Mouse (Mus musculus): ENCODE results near the gene Psmb6. TPM values are rescaled to one million over a fixed set of nuclear protein-coding genes. Genes with fewer than 3 reads are reported as not detected.

Psmb6 gene
- polyA plus RNA-seq, 1 experiment: 658 TPM

DNA sequence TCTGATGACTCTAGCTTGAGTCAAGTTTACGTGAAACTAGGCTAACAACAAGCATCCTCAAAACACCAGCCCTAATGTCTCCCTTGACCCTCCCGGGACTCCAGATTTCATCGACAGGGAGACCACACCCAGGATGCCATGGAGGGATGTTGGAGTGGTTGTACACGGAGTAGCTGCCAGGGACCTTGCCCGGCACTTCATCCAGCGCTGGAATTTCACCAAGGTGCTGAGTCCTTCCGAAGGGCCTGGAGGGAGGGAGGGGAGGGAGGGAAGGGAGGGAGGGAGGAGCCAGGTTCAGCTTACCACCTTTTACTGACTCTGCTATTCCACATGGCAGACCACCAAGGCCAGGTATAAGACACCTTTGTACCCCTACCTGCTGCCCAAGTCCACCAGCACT is 28.8 kb downstream of the Psmb6 start:
- TF ChIP-seq MYOG (IDR thresholded peaks at IDR 0.05; ENCODE audit: control insufficient read depth, extremely low read depth, insufficient read length) (no peak), CTCF (IDR thresholded peaks at IDR 0.05; ENCODE audit: control insufficient read depth, insufficient read depth, insufficient read length) (no peak), MAX (IDR thresholded peaks at IDR 0.05) (no peak), FOSL1 (IDR thresholded peaks at IDR 0.05; ENCODE audit: insufficient read depth, low read length, poor library complexity, severe bottlenecking) (no peak), CEBPB (IDR thresholded peaks at IDR 0.05; ENCODE audit: low read depth) (no peak), MYOD1 (IDR thresholded peaks at IDR 0.05; ENCODE audit: control insufficient read depth, insufficient read length, low read depth) (no peak), USF1 (IDR thresholded peaks at IDR 0.05; ENCODE audit: low read depth) (no peak)
- Histone ChIP-seq H3K79me3 (ENCODE audit: low read depth) (no peaks in the 10 kb centered on the region), H3K4me3 (ENCODE audit: insufficient read depth, poor library complexity, severe bottlenecking) (no peak overlapping the region), H3K79me2 (ENCODE audit: control insufficient read depth, insufficient read depth) (no peaks in the 10 kb centered on the region), H3K36me3 (ENCODE audit: control insufficient read depth, insufficient read depth) (peaks cover 6% of the 10 kb centered on the region), H3ac (ENCODE audit: control insufficient read depth, insufficient read length, low read depth) (no peak overlapping the region), H3K27me3 (ENCODE audit: control insufficient read depth, insufficient read depth, insufficient read length) (no peaks in the 10 kb centered on the region)

DNA sequence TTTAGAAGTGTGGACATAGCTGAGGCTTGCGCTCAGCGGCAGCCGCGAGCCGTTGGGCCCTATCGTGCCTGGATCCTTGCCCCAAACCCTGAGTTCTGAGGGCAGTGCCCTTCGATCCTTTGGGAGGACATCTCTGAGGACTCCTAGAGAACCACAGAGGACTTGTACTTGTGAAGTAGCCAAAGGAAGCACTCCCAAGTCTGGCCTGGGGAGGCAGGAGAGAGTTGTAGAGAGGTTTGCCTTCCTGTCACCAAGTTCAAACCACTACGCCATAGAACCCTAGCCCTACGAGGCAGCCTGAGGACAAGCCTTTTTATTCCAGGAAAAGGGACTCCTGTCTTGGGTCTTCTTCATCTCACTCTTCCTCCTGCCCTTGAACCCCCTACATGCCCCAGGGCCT is 32.4 kb downstream of the Psmb6 start:
- Histone ChIP-seq H3K27me3 (ENCODE audit: control insufficient read depth, insufficient read depth, insufficient read length) (no peaks in the 10 kb centered on the region), H3ac (ENCODE audit: control insufficient read depth, insufficient read length, low read depth) (no peak overlapping the region), H3K79me2 (ENCODE audit: control insufficient read depth, insufficient read depth) (no peaks in the 10 kb centered on the region), H3K79me3 (ENCODE audit: low read depth) (no peaks in the 10 kb centered on the region), H3K36me3 (ENCODE audit: control insufficient read depth, insufficient read depth) (peaks cover 6% of the 10 kb centered on the region), H3K4me3 (ENCODE audit: insufficient read depth, poor library complexity, severe bottlenecking) (no peak overlapping the region)
- no peak for TF ChIP-seq MYOD1 (IDR thresholded peaks at IDR 0.05; ENCODE audit: control insufficient read depth, insufficient read length, low read depth)
- TF ChIP-seq MAX (IDR thresholded peaks at IDR 0.05): no peak
- no peak for TF ChIP-seq CEBPB (IDR thresholded peaks at IDR 0.05; ENCODE audit: low read depth)
- TF ChIP-seq MYOG (IDR thresholded peaks at IDR 0.05; ENCODE audit: control insufficient read depth, extremely low read depth, insufficient read length): no peak
- TF ChIP-seq USF1 (IDR thresholded peaks at IDR 0.05; ENCODE audit: low read depth): no peak
- no peak for TF ChIP-seq CTCF (IDR thresholded peaks at IDR 0.05; ENCODE audit: control insufficient read depth, insufficient read depth, insufficient read length)
- no peak for TF ChIP-seq FOSL1 (IDR thresholded peaks at IDR 0.05; ENCODE audit: insufficient read depth, low read length, poor library complexity, severe bottlenecking)

DNA sequence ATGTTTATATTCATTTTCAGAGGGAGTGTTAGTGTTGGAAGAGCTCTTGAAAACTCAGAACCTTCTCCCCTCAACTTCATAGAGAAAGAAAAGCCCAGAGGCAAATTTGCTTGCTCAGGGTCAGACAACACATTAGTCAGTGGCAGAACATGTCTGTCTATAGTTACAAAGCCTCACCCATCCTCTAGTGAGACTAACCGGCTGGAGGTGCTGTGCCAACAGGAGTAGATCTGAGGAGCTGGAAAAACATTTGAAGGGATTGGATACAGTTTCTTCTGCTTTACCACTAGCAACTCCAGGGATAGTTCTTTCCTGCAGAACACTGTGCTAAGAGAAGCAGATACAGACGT is 36.7 kb downstream of the Psmb6 start:
- H3ac ChIP-seq (ENCODE audit: control insufficient read depth, insufficient read length, low read depth): peak overlapping the region; percentile 80
- peak overlapping the region; percentile 90 for H3K4me3 ChIP-seq (ENCODE audit: insufficient read depth, poor library complexity, severe bottlenecking)
- peaks cover 38% of the 10 kb centered on the region for H3K79me3 ChIP-seq (ENCODE audit: low read depth)
- H3K27me3 ChIP-seq (ENCODE audit: control insufficient read depth, insufficient read depth, insufficient read length): no peaks in the 10 kb centered on the region
- peaks cover 8% of the 10 kb centered on the region for H3K36me3 ChIP-seq (ENCODE audit: control insufficient read depth, insufficient read depth)
- no peak for TF ChIP-seq MYOG (IDR thresholded peaks at IDR 0.05; ENCODE audit: control insufficient read depth, extremely low read depth, insufficient read length)
- no peak for TF ChIP-seq CTCF (IDR thresholded peaks at IDR 0.05; ENCODE audit: control insufficient read depth, insufficient read depth, insufficient read length)
- TF ChIP-seq USF1 (IDR thresholded peaks at IDR 0.05; ENCODE audit: low read depth): no peak
- TF ChIP-seq CEBPB (IDR thresholded peaks at IDR 0.05; ENCODE audit: low read depth): no peak
- TF ChIP-seq FOSL1 (IDR thresholded peaks at IDR 0.05; ENCODE audit: insufficient read depth, low read length, poor library complexity, severe bottlenecking): no peak
- no peak for TF ChIP-seq MAX (IDR thresholded peaks at IDR 0.05)
- no peak for TF ChIP-seq MYOD1 (IDR thresholded peaks at IDR 0.05; ENCODE audit: control insufficient read depth, insufficient read length, low read depth)
- H3K79me2 ChIP-seq (ENCODE audit: control insufficient read depth, insufficient read depth): peaks cover 41% of the 10 kb centered on the region

- peaks cover 46% of the 10 kb centered on the region for H3K79me2 ChIP-seq (ENCODE audit: control insufficient read depth, insufficient read depth)
- TF ChIP-seq USF1 (IDR thresholded peaks at IDR 0.05; ENCODE audit: low read depth) (peak; percentile 83), MYOG (IDR thresholded peaks at IDR 0.05; ENCODE audit: control insufficient read depth, extremely low read depth, insufficient read length) (no peak), CEBPB (IDR thresholded peaks at IDR 0.05; ENCODE audit: low read depth) (no peak), CTCF (IDR thresholded peaks at IDR 0.05; ENCODE audit: control insufficient read depth, insufficient read depth, insufficient read length) (no peak), MAX (IDR thresholded peaks at IDR 0.05) (peak; percentile 61), FOSL1 (IDR thresholded peaks at IDR 0.05; ENCODE audit: insufficient read depth, low read length, poor library complexity, severe bottlenecking) (no peak), MYOD1 (IDR thresholded peaks at IDR 0.05; ENCODE audit: control insufficient read depth, insufficient read length, low read depth) (no peak)
- no peaks in the 10 kb centered on the region for H3K27me3 ChIP-seq (ENCODE audit: control insufficient read depth, insufficient read depth, insufficient read length)
- peak within 1 kb of the TSS; percentile 80 for H3ac ChIP-seq (ENCODE audit: control insufficient read depth, insufficient read length, low read depth)
- peaks cover 5% of the 10 kb centered on the region for H3K36me3 ChIP-seq (ENCODE audit: control insufficient read depth, insufficient read depth)
- peak within 1 kb of the TSS; percentile 90 for H3K4me3 ChIP-seq (ENCODE audit: insufficient read depth, poor library complexity, severe bottlenecking)
- H3K79me3 ChIP-seq (ENCODE audit: low read depth): peaks cover 42% of the 10 kb centered on the region
These were observed 37.3 kb downstream of the Psmb6 start, which contains the start of gene Mink1 for GRCm38 (mm10) chr11:70562287-70562994. TSS of gene Mink1 (plus strand) at chr11:70562881.

DNA sequence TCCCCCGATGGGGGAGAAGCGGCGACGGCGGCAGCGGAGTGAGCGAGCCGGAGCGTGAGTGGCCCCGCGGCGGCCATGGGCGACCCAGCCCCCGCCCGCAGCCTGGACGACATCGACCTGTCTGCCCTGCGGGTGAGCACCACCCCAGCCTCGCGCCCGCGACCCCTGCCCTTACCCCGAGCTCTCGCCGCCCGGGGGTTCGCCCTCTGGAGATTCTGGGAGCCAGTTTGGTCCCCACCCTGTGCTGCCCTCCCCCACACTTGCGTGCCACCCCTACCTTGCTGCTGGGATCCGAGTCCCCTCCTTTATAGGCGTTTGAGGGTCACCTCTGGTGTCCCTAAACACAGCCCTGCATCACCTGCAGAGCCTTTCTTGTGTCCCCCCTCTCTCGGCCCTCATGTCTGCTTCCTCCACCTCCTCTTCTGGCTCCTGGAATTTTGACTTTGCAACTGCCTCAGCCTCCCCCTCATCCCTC is 37.9 kb downstream of the Psmb6 start:
- TF ChIP-seq CTCF (IDR thresholded peaks at IDR 0.05; ENCODE audit: control insufficient read depth, insufficient read depth, insufficient read length): no peak
- TF ChIP-seq USF1 (IDR thresholded peaks at IDR 0.05; ENCODE audit: low read depth): no peak
- no peak for TF ChIP-seq MYOG (IDR thresholded peaks at IDR 0.05; ENCODE audit: control insufficient read depth, extremely low read depth, insufficient read length)
- TF ChIP-seq FOSL1 (IDR thresholded peaks at IDR 0.05; ENCODE audit: insufficient read depth, low read length, poor library complexity, severe bottlenecking): no peak
- TF ChIP-seq CEBPB (IDR thresholded peaks at IDR 0.05; ENCODE audit: low read depth): no peak
- TF ChIP-seq MYOD1 (IDR thresholded peaks at IDR 0.05; ENCODE audit: control insufficient read depth, insufficient read length, low read depth): no peak
- TF ChIP-seq MAX (IDR thresholded peaks at IDR 0.05): no peak
- H3K4me3 ChIP-seq (ENCODE audit: insufficient read depth, poor library complexity, severe bottlenecking): peak overlapping the region; percentile 90
- H3K27me3 ChIP-seq (ENCODE audit: control insufficient read depth, insufficient read depth, insufficient read length): no peaks in the 10 kb centered on the region
- peaks cover 48% of the 10 kb centered on the region for H3K79me3 ChIP-seq (ENCODE audit: low read depth)
- H3K36me3 ChIP-seq (ENCODE audit: control insufficient read depth, insufficient read depth): peaks cover 8% of the 10 kb centered on the region
- H3K79me2 ChIP-seq (ENCODE audit: control insufficient read depth, insufficient read depth): peaks cover 52% of the 10 kb centered on the region
- peak overlapping the region; percentile 80 for H3ac ChIP-seq (ENCODE audit: control insufficient read depth, insufficient read length, low read depth)

Measured in C2C12 (cell line).